Mouse (Mus musculus) neural tube, embryonic 13.5 days (tissue): ENCODE measurements around the gene Kntc1. TPM values are rescaled to one million over a fixed set of nuclear protein-coding genes. Genes with fewer than 3 reads are reported as not detected.
"Not testable (repeated sequence)": the region's sequence is repeated elsewhere in the genome, so short reads cannot be mapped to it uniquely, and the experiment has no call there.

Experiments used
- ATAC-seq: fragments of 200-750 bp; cut with Nextera tagmentation; 2 replicates; pipeline ENCODE4 v1.8.0; 2017; ENCODE audit warnings: low read depth, mild to moderate bottlenecking, moderate TSS enrichment, moderate library complexity
- H3K27ac ChIP-seq: fragments of 300-500 bp; sonication (generic); replicated peaks from 2 replicates; pipeline ENCODE4 v1.5.1; 2015; ENCODE audit warnings: moderate library complexity, mild to moderate bottlenecking, inconsistent platforms
- H3K27me3 ChIP-seq: fragments of 300-500 bp; sonication (generic); 2 replicates; pipeline ENCODE4 v1.6.1; 2015; ENCODE audit warnings: mild to moderate bottlenecking, inconsistent platforms
- H3K36me3 ChIP-seq: fragments of 300-500 bp; sonication (generic); 2 replicates; pipeline ENCODE4 v1.6.1; 2015; ENCODE audit warnings: mild to moderate bottlenecking, inconsistent platforms
- H3K4me1 ChIP-seq: fragments of 300-500 bp; sonication (generic); replicated peaks from 2 replicates; pipeline ENCODE4 v1.6.1; 2015; ENCODE audit warnings: inconsistent platforms
- H3K4me2 ChIP-seq: fragments of 300-500 bp; sonication (generic); 2 replicates; pipeline ENCODE4 v1.6.1; 2015; ENCODE audit warnings: inconsistent platforms, mild to moderate bottlenecking, moderate library complexity
- H3K4me3 ChIP-seq: fragments of 300-500 bp; sonication (generic); 2 replicates; pipeline ENCODE4 v1.5.1; 2015; ENCODE audit warnings: mild to moderate bottlenecking, inconsistent platforms
- H3K9ac ChIP-seq: fragments of 300-500 bp; sonication (generic); 2 replicates; pipeline ENCODE4 v1.6.1; 2015; ENCODE audit warnings: moderate library complexity, mild to moderate bottlenecking, inconsistent platforms
- H3K9me3 ChIP-seq: fragments of 300-500 bp; sonication (generic); 2 replicates; pipeline ENCODE4 v1.6.1; 2016; ENCODE audit warnings: inconsistent platforms
- WGBS: fragments of 180-500 bp; shearing (Covaris S2); methylation state at CpG from one replicate; pipeline ENCODE4 v1.1.7; 2015; 5-methylcytosine and 5-hydroxymethylcytosine counted together
- polyA plus RNA-seq: library from polyadenylated mRNA; unstranded; fragments of >200 nt; fragmentation: Nextera tagmentation; extraction: Ambion mirVana; gene quantifications from 2 replicates; pipeline ENCODE4 v1.2.1, GENCODE M21; 2015

Kntc1 gene
- 4.4 and 4.6 TPM in 2 replicates for polyA plus RNA-seq

DNA sequence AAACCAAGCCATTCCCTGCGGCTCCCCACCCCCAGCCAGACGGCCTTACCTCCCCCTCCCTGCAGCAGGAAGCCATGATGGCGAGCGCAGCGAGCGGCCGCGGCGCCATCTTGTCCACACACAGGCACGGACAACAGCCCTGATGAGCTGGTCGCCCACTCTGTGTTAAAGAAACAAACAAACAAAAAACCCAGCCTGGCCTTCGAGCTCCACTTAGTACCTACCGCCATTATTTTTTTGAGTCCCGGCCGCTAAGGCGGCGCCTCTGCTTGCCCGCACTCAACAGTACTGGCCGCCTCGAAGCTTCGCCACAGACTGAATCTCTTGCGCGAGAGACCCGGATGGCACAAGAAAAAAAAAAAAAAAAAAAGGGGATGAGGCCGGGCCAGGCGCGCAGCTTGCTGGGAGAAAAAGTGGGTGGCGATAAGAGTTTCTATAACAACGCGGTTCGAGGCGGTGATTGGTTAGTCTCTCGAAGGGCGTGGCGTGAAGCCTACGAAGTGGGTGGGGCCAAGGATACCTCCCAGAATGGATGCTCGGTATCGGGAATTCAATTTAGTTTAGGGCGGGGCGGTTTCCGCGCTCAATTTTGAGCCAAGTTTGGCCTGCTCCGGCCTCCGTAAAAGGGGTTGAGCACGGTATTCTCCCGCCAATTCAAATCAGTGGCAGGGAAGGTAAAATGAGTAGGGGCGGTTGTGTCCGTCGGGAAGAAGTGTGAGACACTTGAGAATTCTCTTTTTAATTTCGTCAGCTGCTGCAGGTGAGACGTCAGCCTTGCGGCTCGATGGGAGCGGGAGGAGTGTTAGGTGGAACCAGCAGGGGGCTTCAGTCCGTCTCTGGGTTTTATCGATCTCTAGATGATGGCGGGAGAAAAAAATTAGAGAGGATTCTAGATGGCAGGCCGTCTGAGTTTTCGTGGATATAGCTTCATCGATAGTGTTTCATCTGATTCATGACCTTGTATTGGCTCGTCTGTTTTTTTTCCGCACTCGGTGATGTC lies at the start of gene Kntc1, which contains the start of gene Rsrc2:
Gene Kntc1 (plus strand): TSS at position 652 of the 1,000 bp plus-strand sequence.
Gene Rsrc2 (minus strand): TSS at position 350 of the 1,000 bp plus-strand sequence.
- Histone ChIP-seq H3K9me3 (no peaks in the 10 kb centered on the region), H3K9ac (peak within 1 kb of the TSS; percentile 89), H3K27ac (peak within 1 kb of the TSS; percentile 98), H3K4me2 (peak within 1 kb of the TSS; percentile 86), H3K4me3 (peak within 1 kb of the TSS; percentile 86), H3K36me3 (peaks cover 5% of the 10 kb centered on the region), H3K27me3 (no peaks in the 10 kb centered on the region), H3K4me1 (peaks cover 37% of the 10 kb centered on the region)
- under 1% methylated on average over 63 of the region's 63 CpGs for WGBS
- ATAC-seq, result peak; percentile 97

DNA sequence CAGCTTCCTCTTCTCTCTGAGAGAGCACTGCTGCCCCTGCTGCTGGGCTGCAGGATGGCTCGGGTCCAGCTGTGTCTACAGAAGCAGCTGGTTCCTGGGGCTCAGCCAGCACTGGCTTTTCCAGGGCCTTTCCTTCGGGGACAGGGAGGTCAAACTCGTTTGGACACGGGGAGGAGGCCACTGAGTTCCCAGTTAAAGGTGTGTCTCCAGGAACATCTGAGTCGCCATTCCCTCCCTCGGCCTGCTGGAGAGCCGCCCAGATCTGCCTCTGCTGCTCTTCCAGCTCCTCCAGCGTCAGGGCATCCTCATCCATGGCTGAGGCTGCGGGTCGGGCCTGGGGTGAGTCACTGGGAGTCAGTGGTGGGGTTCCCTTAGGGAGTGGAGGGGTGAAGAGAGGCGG lies 48.9 kb upstream of the Kntc1 start:
- Histone ChIP-seq H3K9ac (no peak overlapping the region), H3K27me3 (no peaks in the 10 kb centered on the region), H3K27ac (no peak overlapping the region), H3K4me3 (no peak overlapping the region), H3K9me3 (no peaks in the 10 kb centered on the region), H3K36me3 (peaks cover 80% of the 10 kb centered on the region), H3K4me1 (no peaks in the 10 kb centered on the region), H3K4me2 (no peak overlapping the region)
- no peak for ATAC-seq
- 73% methylated on average over 11 of the region's 11 CpGs for WGBS

- no peak overlapping the region for H3K27ac ChIP-seq
- 92% methylated on average over 12 of the region's 12 CpGs for WGBS
- no peaks in the 10 kb centered on the region for H3K27me3 ChIP-seq
- no peak for ATAC-seq
- H3K9me3 ChIP-seq, result no peaks in the 10 kb centered on the region
- H3K4me1 ChIP-seq, result no peaks in the 10 kb centered on the region
- H3K4me2 ChIP-seq, result no peak overlapping the region
- peaks cover 96% of the 10 kb centered on the region for H3K36me3 ChIP-seq
- H3K9ac ChIP-seq, result no peak overlapping the region
- H3K4me3 ChIP-seq, result no peak overlapping the region
Observed at GRCm38 (mm10) chr5:123708598-123708997, 40.9 kb upstream of the Kntc1 start.

DNA sequence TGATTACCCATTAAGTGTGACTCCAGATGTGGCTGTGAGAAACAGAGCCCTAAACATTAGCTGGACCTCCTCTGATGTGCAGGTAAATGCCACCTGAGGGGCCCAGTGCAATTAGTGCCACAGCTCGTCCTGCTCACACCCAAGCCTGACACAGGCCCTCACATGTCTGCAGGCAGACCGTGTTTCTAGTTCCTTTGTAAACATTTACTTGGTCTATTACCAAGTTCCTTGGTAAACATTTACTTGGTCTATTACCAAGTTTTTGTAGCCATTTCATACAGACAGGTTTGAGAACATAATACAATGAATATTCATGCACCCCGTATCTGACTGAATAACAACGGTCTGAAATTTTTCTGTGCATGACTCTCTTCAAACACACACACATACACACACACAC lies 39.9 kb upstream of the Kntc1 start:
- Histone ChIP-seq H3K4me2 (no peak overlapping the region), H3K36me3 (peaks cover 97% of the 10 kb centered on the region), H3K9me3 (no peaks in the 10 kb centered on the region), H3K27me3 (no peaks in the 10 kb centered on the region), H3K9ac (no peak overlapping the region), H3K27ac (no peak overlapping the region), H3K4me3 (no peak overlapping the region), H3K4me1 (no peaks in the 10 kb centered on the region)
- WGBS, result 87% methylated on average over 4 of the region's 4 CpGs
- no peak for ATAC-seq

GRCm38 (mm10) chr5:123713782-123714181 lies 35.7 kb upstream of the Kntc1 start:
- 94% methylated on average over 6 of the region's 6 CpGs for WGBS
- Histone ChIP-seq H3K9ac (no peak overlapping the region), H3K27ac (no peak overlapping the region), H3K36me3 (peaks cover 86% of the 10 kb centered on the region), H3K27me3 (no peaks in the 10 kb centered on the region), H3K9me3 (no peaks in the 10 kb centered on the region), H3K4me3 (no peak overlapping the region), H3K4me2 (no peak overlapping the region), H3K4me1 (peaks cover 18% of the 10 kb centered on the region)
- ATAC-seq, result no peak

- Histone ChIP-seq H3K4me1 (peaks cover 27% of the 10 kb centered on the region), H3K4me3 (no peak overlapping the region), H3K4me2 (no peak overlapping the region), H3K27ac (no peak overlapping the region), H3K9me3 (no peaks in the 10 kb centered on the region), H3K9ac (no peak overlapping the region), H3K27me3 (no peaks in the 10 kb centered on the region), H3K36me3 (peaks cover 77% of the 10 kb centered on the region)
- no peak for ATAC-seq
- WGBS, result 93% methylated on average over 4 of the region's 4 CpGs
Observed at GRCm38 (mm10) chr5:123714622-123715021, 34.9 kb upstream of the Kntc1 start.

- WGBS, result under 1% methylated on average over 83 of the region's 83 CpGs
- peaks cover 34% of the 10 kb centered on the region for H3K4me1 ChIP-seq
- peak; percentile 100 for ATAC-seq
Observed at GRCm38 (mm10) chr5:123720328-123721311, 28.9 kb upstream of the Kntc1 start, which contains the start of gene Zcchc8. Gene Zcchc8 (minus strand): TSS chr5:123721100.

DNA sequence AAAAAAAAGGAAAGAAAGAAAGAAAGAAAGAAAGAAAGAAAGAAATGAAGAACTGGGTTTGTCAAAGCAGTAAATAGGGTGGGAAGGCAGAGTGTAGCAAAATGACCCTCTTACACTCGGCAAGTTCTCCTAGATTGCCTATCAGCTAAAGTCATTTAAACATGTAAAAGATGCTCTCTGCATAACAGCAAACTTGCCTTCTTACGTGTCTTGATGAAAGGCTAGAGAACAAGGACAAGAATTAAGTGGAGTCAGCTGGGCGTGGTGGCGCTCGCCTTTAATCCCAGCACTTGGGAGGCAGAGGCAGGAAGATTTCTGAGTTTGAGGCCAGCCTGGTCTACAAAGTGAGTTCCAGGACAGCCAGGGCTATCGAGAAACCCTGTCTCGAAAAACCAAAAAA lies 25.7 kb upstream of the Kntc1 start:
- ATAC-seq, H3K4me3 ChIP-seq, H3K4me2 ChIP-seq, H3K9me3 ChIP-seq, H3K27me3 ChIP-seq, H3K9ac ChIP-seq, H3K27ac ChIP-seq: not testable (repeated sequence)
- 90% methylated on average over 7 of the region's 7 CpGs for WGBS
- H3K4me1 ChIP-seq, result peaks cover 15% of the 10 kb centered on the region
- H3K36me3 ChIP-seq, result peaks cover 19% of the 10 kb centered on the region

More at GRCm38 (mm10) chr5:123720328-123721311, 28.9 kb upstream of the Kntc1 start, which contains the start of gene Zcchc8:
- Histone ChIP-seq H3K27me3 (no peaks in the 10 kb centered on the region), H3K36me3 (peaks cover 19% of the 10 kb centered on the region), H3K9ac (peak within 1 kb of the TSS; percentile 88), H3K9me3 (no peaks in the 10 kb centered on the region), H3K4me3 (peak within 1 kb of the TSS; percentile 90), H3K27ac (peak within 1 kb of the TSS; percentile 90), H3K4me2 (peak within 1 kb of the TSS; percentile 90)

- peaks cover 83% of the 10 kb centered on the region for H3K36me3 ChIP-seq
- 96% methylated on average over 2 of the region's 2 CpGs for WGBS
- H3K9ac ChIP-seq, result no peak overlapping the region
- no peak overlapping the region for H3K27ac ChIP-seq
- H3K4me3 ChIP-seq, result no peak overlapping the region
- H3K4me1 ChIP-seq, result no peaks in the 10 kb centered on the region
- no peak for ATAC-seq
- H3K9me3 ChIP-seq, result no peaks in the 10 kb centered on the region
- H3K4me2 ChIP-seq, result no peak overlapping the region
- H3K27me3 ChIP-seq, result no peaks in the 10 kb centered on the region
Observed at GRCm38 (mm10) chr5:123730981-123731380, 18.5 kb upstream of the Kntc1 start.

- Histone ChIP-seq H3K9ac (no peak overlapping the region), H3K4me2 (no peak overlapping the region), H3K4me1 (peaks cover 27% of the 10 kb centered on the region), H3K36me3 (peaks cover 42% of the 10 kb centered on the region), H3K27ac (no peak overlapping the region), H3K4me3 (no peak overlapping the region), H3K27me3 (no peaks in the 10 kb centered on the region), H3K9me3 (no peaks in the 10 kb centered on the region)
- WGBS, result 93% methylated on average over 2 of the region's 2 CpGs
- ATAC-seq, result no peak
Observed at GRCm38 (mm10) chr5:123744358-123744757, 5.2 kb upstream of the Kntc1 start.

GRCm38 (mm10) chr5:123746253-123746652 lies 3.3 kb upstream of the Kntc1 start:
- ATAC-seq, result no peak
- Histone ChIP-seq H3K27ac (no peak overlapping the region), H3K9ac (peak overlapping the region; percentile 89), H3K36me3 (peaks cover 28% of the 10 kb centered on the region), H3K4me2 (peak overlapping the region; percentile 86), H3K4me3 (peak overlapping the region; percentile 86), H3K4me1 (peaks cover 37% of the 10 kb centered on the region), H3K27me3 (no peaks in the 10 kb centered on the region), H3K9me3 (no peaks in the 10 kb centered on the region)
